Mouse (Mus musculus) liver, embryonic 14.5 days (tissue): Measurements from ENCODE around the gene Atp8a2. TPM values are rescaled to one million over a fixed set of nuclear protein-coding genes. Genes with fewer than 3 reads are reported as not detected.

Source experiments
- ATAC-seq: fragments of 200-750 bp; cut with Nextera tagmentation; 2 replicates; pipeline ENCODE4 v1.8.0; 2017; ENCODE audit warnings: moderate number of reproducible peaks, mild to moderate bottlenecking, moderate library complexity; ENCODE audit not compliant: insufficient read depth
- DNase-seq, 3 experiments: peaks; one replicate each; pipeline ENCODE4 v3.0.0-alpha.2; 2012 to 2013; ENCODE audit warnings: low read depth in 3 of 3, low spot score in 3 of 3
- H3K27ac ChIP-seq: fragments of 300-500 bp; sonication (generic); 2 replicates; pipeline ENCODE4 v1.5.1; 2014; ENCODE audit warnings: moderate library complexity, mild to moderate bottlenecking, control low read depth, inconsistent platforms
- H3K27me3 ChIP-seq: fragments of 300-500 bp; sonication (generic); 2 replicates; pipeline ENCODE4 v1.6.1; 2014; ENCODE audit warnings: mild to moderate bottlenecking, low read length, moderate library complexity; ENCODE audit not compliant: control insufficient read depth, insufficient read depth
- H3K36me3 ChIP-seq: fragments of 300-500 bp; sonication (generic); replicated peaks from 2 replicates; pipeline ENCODE4 v1.6.1; 2014; ENCODE audit warnings: low read depth; ENCODE audit not compliant: control insufficient read depth, insufficient read depth
- H3K4me1 ChIP-seq, 2 experiments: fragments of 200-500 bp in 1 of 2; fragments of 300-500 bp in 1 of 2; sonication (generic) in 1 of 2; replicated peaks; 2 replicates each; pipeline ENCODE4 v1.6.1; 2012 to 2014; ENCODE audit warnings: antibody characterized with exemption in 1 of 2, inconsistent platforms in 1 of 2, low read length in 1 of 2; ENCODE audit not compliant: control insufficient read depth in 2 of 2, insufficient read depth in 2 of 2
- H3K4me2 ChIP-seq: fragments of 300-500 bp; sonication (generic); 2 replicates; pipeline ENCODE4 v1.6.1; 2014; ENCODE audit warnings: low read depth, mild to moderate bottlenecking, control low read depth, moderate library complexity
- H3K4me3 ChIP-seq, 2 experiments: fragments of 200-500 bp in 1 of 2; fragments of 300-500 bp in 1 of 2; sonication (generic) in 1 of 2; 2 replicates each; pipeline ENCODE4 v1.5.1; 2012 to 2014; ENCODE audit warnings: low read depth in 2 of 2, low read length in 2 of 2, mild to moderate bottlenecking in 2 of 2, control low read depth in 1 of 2, inconsistent platforms in 1 of 2, moderate library complexity in 1 of 2; ENCODE audit not compliant: insufficient read depth in 1 of 2
- H3K9ac ChIP-seq: fragments of 300-500 bp; sonication (generic); replicated peaks from 2 replicates; pipeline ENCODE4 v1.6.1; 2014; ENCODE audit warnings: mild to moderate bottlenecking, control low read depth, moderate library complexity
- H3K9me3 ChIP-seq: fragments of 300-500 bp; sonication (generic); 2 replicates; pipeline ENCODE4 v1.6.1; 2016; ENCODE audit warnings: low read length, mixed read lengths; ENCODE audit not compliant: control insufficient read depth
- CTCF ChIP-seq: IDR thresholded peaks from 2 replicates; pipeline ENCODE4 v1.5.1; 2016; ENCODE audit warnings: antibody characterized with exemption, low read depth, control low read depth
- EP300 ChIP-seq: IDR thresholded peaks from 2 replicates; pipeline ENCODE4 v1.6.1; 2016; ENCODE audit warnings: antibody characterized with exemption, low read depth
- WGBS: fragments of 180-500 bp; shearing (Covaris S2); extraction: QIAGEN DNeasy Blood & Tissue Kit; methylation state at CpG from one replicate; pipeline ENCODE4 v1.1.7; 2014; ENCODE audit not compliant: insufficient replicate concordance; 5-methylcytosine and 5-hydroxymethylcytosine counted together
- polyA plus RNA-seq, 2 experiments: library from polyadenylated mRNA; depleted of rRNA in 1 of 2; stranded (reverse) in 1 of 2; unstranded in 1 of 2; fragments of >200 nt; fragmentation: Nextera tagmentation in 1 of 2; extraction: Ambion mirVana in 1 of 2; gene quantifications; 2 replicates each; pipeline versions ENCODE4 v1.2.1 to v1.2.3; 2012 to 2014

Gene Atp8a2
- polyA plus RNA-seq, 2 experiments: 0.51 to 1.8 TPM

GRCm38 (mm10) chr14:59644896-59645295, 552.1 kb downstream of the Atp8a2 start:
- TF ChIP-seq CTCF: no peak
- TF ChIP-seq EP300: no peak
- 32% methylated on average over 3 of the region's 3 CpGs for WGBS
- H3K36me3 ChIP-seq: no peaks in the 10 kb centered on the region
- H3K9me3 ChIP-seq: no peaks in the 10 kb centered on the region
- H3K4me3 ChIP-seq: no peak overlapping the region
- ATAC-seq (no peak), DNase-seq (no peak)
- no peaks in the 10 kb centered on the region for H3K27me3 ChIP-seq
- H3K9ac ChIP-seq: no peak overlapping the region
- peaks cover 0 to 10% of the 10 kb centered on the region in 2 experiments; a peak in 2 of 4 replicates for H3K4me1 ChIP-seq
- H3K27ac ChIP-seq: no peak overlapping the region
- no peak overlapping the region for H3K4me2 ChIP-seq

DNA sequence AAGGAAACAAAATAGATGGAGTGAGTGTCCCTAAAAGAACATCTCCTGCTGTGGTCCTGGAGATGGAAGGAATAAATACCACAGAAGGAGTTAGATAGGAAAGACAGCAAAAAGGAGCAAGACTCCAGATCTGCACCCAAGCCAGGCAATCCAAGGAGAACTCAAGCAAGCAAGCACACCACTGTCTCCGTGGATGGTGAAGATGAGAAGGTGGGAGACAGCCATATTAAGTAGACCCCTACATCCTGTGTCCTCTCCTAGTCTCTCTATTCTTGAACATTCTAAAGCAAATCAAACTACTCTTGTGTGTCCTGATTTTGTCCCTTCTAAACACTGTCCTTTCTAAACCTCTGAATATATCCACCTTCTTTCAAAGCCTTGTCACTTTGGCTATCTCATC, 552.8 kb downstream of the Atp8a2 start:
- Histone ChIP-seq H3K9me3 (no peaks in the 10 kb centered on the region), H3K4me2 (no peak overlapping the region), H3K36me3 (no peaks in the 10 kb centered on the region), H3K4me1 (peaks cover 0 to 10% of the 10 kb centered on the region in 2 experiments; a peak in 2 of 4 replicates), H3K4me3 (no peak overlapping the region), H3K27me3 (no peaks in the 10 kb centered on the region), H3K27ac (no peak overlapping the region), H3K9ac (no peak overlapping the region)
- TF ChIP-seq EP300: no peak
- TF ChIP-seq CTCF: no peak
- 64% methylated on average over 1 of the region's 1 CpGs for WGBS
- DNase-seq (no peak), ATAC-seq (no peak)

DNA sequence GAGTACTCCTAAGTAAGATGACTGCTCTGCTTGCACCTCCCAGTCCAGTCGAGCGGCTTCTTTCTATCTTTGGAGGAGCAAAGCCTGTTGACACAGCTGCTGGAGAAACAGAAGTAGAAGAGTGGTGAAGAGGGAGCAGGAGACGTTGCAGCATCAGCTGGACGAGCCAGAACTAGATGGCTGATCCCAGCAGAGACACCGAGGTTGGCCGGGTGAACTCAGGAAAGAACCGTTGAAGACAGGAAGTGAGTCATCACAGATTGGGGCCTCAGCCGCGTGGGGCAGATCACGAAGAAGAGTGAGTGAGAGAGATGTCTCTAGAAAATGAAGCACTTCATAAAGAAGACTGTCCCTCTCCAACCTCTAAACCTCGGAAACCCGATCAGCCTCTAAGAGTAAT, 553.4 kb downstream of the Atp8a2 start:
- DNase-seq (no peak), ATAC-seq (no peak)
- H3K36me3 ChIP-seq: no peaks in the 10 kb centered on the region
- H3K27me3 ChIP-seq: no peaks in the 10 kb centered on the region
- no peak overlapping the region for H3K27ac ChIP-seq
- peaks cover 0 to 10% of the 10 kb centered on the region in 2 experiments; a peak in 2 of 4 replicates for H3K4me1 ChIP-seq
- TF ChIP-seq CTCF (no peak), EP300 (no peak)
- no peak overlapping the region for H3K9ac ChIP-seq
- no peaks in the 10 kb centered on the region for H3K9me3 ChIP-seq
- no peak overlapping the region for H3K4me2 ChIP-seq
- WGBS: 11% methylated on average over 12 of the region's 12 CpGs
- H3K4me3 ChIP-seq: no peak overlapping the region

GRCm38 (mm10) chr14:59641856-59642255, 555.1 kb downstream of the Atp8a2 start:
- TF ChIP-seq EP300 (no peak), CTCF (no peak)
- ATAC-seq (no peak), DNase-seq (no peak)
- Histone ChIP-seq H3K4me3 (no peak overlapping the region), H3K9ac (no peak overlapping the region), H3K27ac (no peak overlapping the region), H3K36me3 (no peaks in the 10 kb centered on the region), H3K4me1 (peaks cover 0 to 10% of the 10 kb centered on the region in 2 experiments; a peak in 2 of 4 replicates), H3K4me2 (no peak overlapping the region), H3K9me3 (no peaks in the 10 kb centered on the region), H3K27me3 (no peaks in the 10 kb centered on the region)
- 60% methylated on average over 5 of the region's 5 CpGs for WGBS

DNA sequence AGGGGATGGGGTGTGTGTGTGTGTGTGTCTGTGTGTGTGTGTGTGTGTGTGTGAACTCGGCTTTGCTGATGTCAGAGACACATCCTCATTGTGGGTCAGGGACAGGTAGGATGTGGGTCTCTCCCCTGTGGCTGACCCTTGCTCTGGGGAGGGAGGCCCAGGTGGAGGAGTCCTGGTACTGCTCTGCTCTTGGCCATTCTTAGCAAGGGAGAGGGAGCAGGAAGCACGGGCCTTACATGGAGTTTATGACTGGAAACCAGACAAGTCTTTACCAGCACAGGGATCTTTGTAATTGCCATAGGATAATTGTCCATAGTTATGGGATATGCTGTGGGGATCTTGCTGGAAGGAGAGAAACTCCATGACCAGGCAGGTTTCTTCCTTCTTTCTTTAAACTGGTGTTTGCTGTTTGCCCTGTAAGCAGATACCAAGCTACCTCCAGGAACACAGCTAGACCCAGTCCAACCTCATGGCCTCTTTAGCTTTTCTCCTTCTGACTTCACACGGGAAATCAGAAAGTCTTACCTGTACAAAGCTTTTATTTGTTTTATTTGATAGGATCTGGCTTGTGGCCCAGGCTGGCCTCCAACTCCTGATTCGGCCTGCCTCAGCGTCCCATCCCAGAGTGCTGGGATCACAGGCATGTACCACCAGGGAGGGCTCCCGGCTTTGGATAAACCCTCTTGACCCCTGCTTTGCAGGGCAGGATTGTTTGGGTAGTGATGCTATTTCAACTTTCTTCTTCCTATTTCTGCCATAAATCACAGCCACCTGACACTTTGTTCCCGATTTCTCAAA, 557.9 kb downstream of the Atp8a2 start:
- no peak for ATAC-seq
- no peak for TF ChIP-seq CTCF
- no peak for TF ChIP-seq EP300
- no peak overlapping the region for H3K9ac ChIP-seq
- DNase-seq: no peak
- H3K9me3 ChIP-seq: no peaks in the 10 kb centered on the region
- no peaks in the 10 kb centered on the region for H3K36me3 ChIP-seq
- H3K4me1 ChIP-seq: peaks cover 0 to 6% of the 10 kb centered on the region in 2 experiments; a peak in 2 of 4 replicates
- WGBS: 53% methylated on average over 7 of the region's 7 CpGs
- H3K27ac ChIP-seq: no peak overlapping the region
- H3K4me2 ChIP-seq: no peak overlapping the region
- no peaks in the 10 kb centered on the region for H3K27me3 ChIP-seq
- H3K4me3 ChIP-seq: no peak overlapping the region
